Mouse (Mus musculus): ENCODE measurements around the gene D130043K22Rik. TPM values are rescaled to one million over a fixed set of nuclear protein-coding genes. Genes with fewer than 3 reads are reported as not detected.

D130043K22Rik gene
- polyA plus RNA-seq, 1 experiment from 2014 or later = 9.6 TPM

GRCm38 (mm10) chr13:24852570-24852969 is 7.6 kb downstream of the D130043K22Rik start:
- no peak overlapping the region for H3K4me2 ChIP-seq (ENCODE audit: low read length)
- H3K36me3 ChIP-seq (ENCODE audit: control insufficient read depth, insufficient read depth, low read length) = peaks cover 4% of the 10 kb centered on the region; the same call in 1 of the 2 replicates
- H3K27me3 ChIP-seq (replicated peaks; ENCODE audit: control insufficient read depth, insufficient read depth, low read length) = no peaks in the 10 kb centered on the region
- ATAC-seq = no peak
- no peak overlapping the region for H3K9ac ChIP-seq (ENCODE audit: low read depth, low read length)
- no peaks in the 10 kb centered on the region for H3K9me3 ChIP-seq (ENCODE audit: control insufficient read depth, low read length)
- no peak overlapping the region for H3K4me3 ChIP-seq (ENCODE audit: low read length)
- H3K4me1 ChIP-seq (ENCODE audit: control insufficient read depth, insufficient read depth, low read depth, low read length) = no peaks in the 10 kb centered on the region
- 83% methylated on average over 3 of the region's 3 CpGs for WGBS
- H3K27ac ChIP-seq (ENCODE audit: low read depth, low read length) = no peak overlapping the region

DNA sequence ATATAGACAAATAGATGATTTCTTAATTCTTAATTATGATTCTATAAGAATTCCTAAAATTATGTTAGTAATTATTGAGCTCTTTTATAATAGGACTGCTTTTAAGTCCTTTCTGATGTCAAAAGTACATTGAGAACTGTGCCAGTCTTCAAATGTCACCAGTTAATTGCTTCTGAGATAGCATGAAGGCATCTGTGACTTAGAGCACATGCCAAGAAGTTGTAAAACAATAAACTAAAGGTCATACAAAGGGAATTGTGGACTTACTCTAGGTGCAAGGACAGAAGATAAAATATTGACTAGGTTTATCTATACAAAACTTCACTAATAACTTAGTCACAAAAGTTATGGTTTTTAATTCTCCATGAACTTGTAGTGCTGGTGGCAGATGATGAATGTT is 14.2 kb downstream of the D130043K22Rik start:
- Histone ChIP-seq H3K36me3 (ENCODE audit: control insufficient read depth, insufficient read depth, low read length) (peaks cover 6% of the 10 kb centered on the region), H3K4me2 (ENCODE audit: low read length) (no peak overlapping the region), H3K9ac (ENCODE audit: low read depth, low read length) (no peak overlapping the region), H3K27me3 (replicated peaks; ENCODE audit: control insufficient read depth, insufficient read depth, low read length) (no peaks in the 10 kb centered on the region), H3K4me3 (ENCODE audit: low read length) (no peak overlapping the region), H3K4me1 (ENCODE audit: control insufficient read depth, insufficient read depth, low read depth, low read length) (no peaks in the 10 kb centered on the region), H3K9me3 (ENCODE audit: control insufficient read depth, low read length) (no peaks in the 10 kb centered on the region), H3K27ac (ENCODE audit: low read depth, low read length) (no peak overlapping the region)
- ATAC-seq = no peak

DNA sequence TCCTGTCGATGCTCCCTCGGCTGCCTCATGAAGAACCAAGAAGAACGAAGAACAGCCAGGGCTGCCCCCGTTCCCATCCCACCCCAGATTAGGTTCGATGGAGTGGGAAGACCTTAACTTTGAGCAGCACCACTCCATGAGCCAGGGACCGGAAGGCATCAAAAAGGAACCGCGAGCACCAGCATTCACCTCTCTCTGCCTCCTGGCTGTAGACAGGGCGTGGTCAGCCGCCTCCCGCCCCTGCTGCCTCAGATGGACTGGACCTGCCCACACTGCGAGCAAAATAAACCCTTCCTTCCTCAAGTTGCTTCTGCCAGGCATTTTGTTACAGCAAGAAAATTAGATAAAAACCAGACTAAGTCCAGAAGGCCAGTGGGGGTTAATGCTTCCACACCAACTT is 16.1 kb downstream of the D130043K22Rik start:
- Histone ChIP-seq H3K4me2 (ENCODE audit: low read length) (no peak overlapping the region), H3K27me3 (replicated peaks; ENCODE audit: control insufficient read depth, insufficient read depth, low read length) (no peaks in the 10 kb centered on the region), H3K9me3 (ENCODE audit: control insufficient read depth, low read length) (no peaks in the 10 kb centered on the region), H3K9ac (ENCODE audit: low read depth, low read length) (no peak overlapping the region), H3K27ac (ENCODE audit: low read depth, low read length) (no peak overlapping the region), H3K36me3 (ENCODE audit: control insufficient read depth, insufficient read depth, low read length) (peaks cover 6% of the 10 kb centered on the region), H3K4me3 (ENCODE audit: low read length) (no peak overlapping the region), H3K4me1 (ENCODE audit: control insufficient read depth, insufficient read depth, low read depth, low read length) (no peaks in the 10 kb centered on the region)
- no peak for ATAC-seq
- 86% methylated on average over 12 of the region's 12 CpGs for WGBS

DNA sequence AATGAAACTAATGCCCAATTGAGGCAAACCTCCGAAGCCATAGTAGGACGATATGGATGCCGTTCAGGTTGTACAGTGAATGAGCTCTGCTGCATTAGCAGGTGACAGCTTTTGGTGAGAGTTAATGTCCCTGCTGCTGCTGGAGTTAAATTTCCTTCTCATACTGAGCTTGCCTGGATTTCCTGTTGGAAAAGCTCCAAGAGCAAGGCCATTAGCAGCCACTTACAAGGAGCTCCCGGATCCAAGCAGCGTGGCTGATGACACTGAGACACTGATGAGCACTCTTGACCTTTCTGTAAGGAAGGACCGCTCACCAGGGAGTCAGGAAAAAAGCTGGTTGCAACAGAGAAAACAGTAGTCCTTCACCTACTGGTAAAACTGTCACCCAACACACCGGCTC is 17.1 kb downstream of the D130043K22Rik start:
- H3K4me2 ChIP-seq (ENCODE audit: low read length) = no peak overlapping the region
- no peak overlapping the region for H3K4me3 ChIP-seq (ENCODE audit: low read length)
- peaks cover 6% of the 10 kb centered on the region for H3K36me3 ChIP-seq (ENCODE audit: control insufficient read depth, insufficient read depth, low read length)
- 73% methylated on average over 7 of the region's 7 CpGs for WGBS
- H3K9me3 ChIP-seq (ENCODE audit: control insufficient read depth, low read length) = no peaks in the 10 kb centered on the region
- no peaks in the 10 kb centered on the region for H3K4me1 ChIP-seq (ENCODE audit: control insufficient read depth, insufficient read depth, low read depth, low read length)
- no peak for ATAC-seq
- H3K9ac ChIP-seq (ENCODE audit: low read depth, low read length) = no peak overlapping the region
- H3K27ac ChIP-seq (ENCODE audit: low read depth, low read length) = no peak overlapping the region
- H3K27me3 ChIP-seq (replicated peaks; ENCODE audit: control insufficient read depth, insufficient read depth, low read length) = no peaks in the 10 kb centered on the region

GRCm38 (mm10) chr13:24862520-24862919 is 17.6 kb downstream of the D130043K22Rik start:
- Histone ChIP-seq H3K36me3 (ENCODE audit: control insufficient read depth, insufficient read depth, low read length) (peaks cover 2% of the 10 kb centered on the region; the same call in 1 of the 2 replicates), H3K9ac (ENCODE audit: low read depth, low read length) (no peak overlapping the region), H3K9me3 (ENCODE audit: control insufficient read depth, low read length) (no peaks in the 10 kb centered on the region), H3K4me1 (ENCODE audit: control insufficient read depth, insufficient read depth, low read depth, low read length) (no peaks in the 10 kb centered on the region), H3K27me3 (replicated peaks; ENCODE audit: control insufficient read depth, insufficient read depth, low read length) (no peaks in the 10 kb centered on the region), H3K4me2 (ENCODE audit: low read length) (no peak overlapping the region), H3K27ac (ENCODE audit: low read depth, low read length) (no peak overlapping the region), H3K4me3 (ENCODE audit: low read length) (no peak overlapping the region)
- 63% methylated on average over 7 of the region's 7 CpGs for WGBS
- no peak for ATAC-seq

GRCm38 (mm10) chr13:24866430-24867402 is 21.8 kb downstream of the D130043K22Rik start:
- H3K9ac ChIP-seq (ENCODE audit: low read depth, low read length) = no peak overlapping the region
- no peak for ATAC-seq
- 69% methylated on average over 9 of the region's 9 CpGs for WGBS
- H3K4me1 ChIP-seq (ENCODE audit: control insufficient read depth, insufficient read depth, low read depth, low read length) = no peaks in the 10 kb centered on the region
- no peak overlapping the region for H3K4me2 ChIP-seq (ENCODE audit: low read length)
- H3K9me3 ChIP-seq (ENCODE audit: control insufficient read depth, low read length) = no peaks in the 10 kb centered on the region
- no peak overlapping the region for H3K27ac ChIP-seq (ENCODE audit: low read depth, low read length)
- no peaks in the 10 kb centered on the region for H3K36me3 ChIP-seq (ENCODE audit: control insufficient read depth, insufficient read depth, low read length)
- no peaks in the 10 kb centered on the region for H3K27me3 ChIP-seq (replicated peaks; ENCODE audit: control insufficient read depth, insufficient read depth, low read length)
- no peak overlapping the region for H3K4me3 ChIP-seq (ENCODE audit: low read length)

GRCm38 (mm10) chr13:24867789-24868188 is 22.9 kb downstream of the D130043K22Rik start:
- ATAC-seq = no peak
- H3K9ac ChIP-seq (ENCODE audit: low read depth, low read length) = no peak overlapping the region
- WGBS = 94% methylated on average over 10 of the region's 10 CpGs
- no peaks in the 10 kb centered on the region for H3K4me1 ChIP-seq (ENCODE audit: control insufficient read depth, insufficient read depth, low read depth, low read length)
- no peaks in the 10 kb centered on the region for H3K27me3 ChIP-seq (replicated peaks; ENCODE audit: control insufficient read depth, insufficient read depth, low read length)
- no peak overlapping the region for H3K27ac ChIP-seq (ENCODE audit: low read depth, low read length)
- 0 out of 2 replicates have a peak, but pooled peaks cover 2% of the 10 kb centered on the region for H3K36me3 ChIP-seq (ENCODE audit: control insufficient read depth, insufficient read depth, low read length)
- H3K4me3 ChIP-seq (ENCODE audit: low read length) = no peak overlapping the region
- H3K4me2 ChIP-seq (ENCODE audit: low read length) = no peak overlapping the region
- H3K9me3 ChIP-seq (ENCODE audit: control insufficient read depth, low read length) = no peaks in the 10 kb centered on the region

DNA sequence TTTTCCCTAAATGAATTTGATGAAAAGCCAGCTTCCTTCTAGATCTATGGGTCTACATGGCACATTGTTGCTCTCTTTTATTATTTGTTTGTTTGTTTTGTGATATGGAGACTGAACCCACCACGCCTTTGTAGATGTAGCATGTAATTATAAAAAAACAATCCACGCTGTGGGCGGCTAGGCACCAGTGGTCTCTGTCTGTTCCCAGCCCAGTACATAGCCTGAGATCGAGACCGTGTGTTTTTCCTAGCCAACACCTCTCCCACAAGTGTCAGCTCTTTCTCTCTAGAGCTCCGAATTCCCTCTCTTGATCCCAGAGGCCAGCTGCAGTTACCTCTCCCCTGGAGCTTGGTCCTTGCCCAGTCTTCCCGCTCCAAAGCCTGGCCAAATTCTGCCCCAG is 23.3 kb downstream of the D130043K22Rik start:
- WGBS = 91% methylated on average over 7 of the region's 7 CpGs
- H3K4me1 ChIP-seq (ENCODE audit: control insufficient read depth, insufficient read depth, low read depth, low read length) = no peaks in the 10 kb centered on the region
- no peak for ATAC-seq
- no peak overlapping the region for H3K4me2 ChIP-seq (ENCODE audit: low read length)
- no peak overlapping the region for H3K9ac ChIP-seq (ENCODE audit: low read depth, low read length)
- no peak overlapping the region for H3K4me3 ChIP-seq (ENCODE audit: low read length)
- no peaks in the 10 kb centered on the region for H3K9me3 ChIP-seq (ENCODE audit: control insufficient read depth, low read length)
- no peak overlapping the region for H3K27ac ChIP-seq (ENCODE audit: low read depth, low read length)
- H3K36me3 ChIP-seq (ENCODE audit: control insufficient read depth, insufficient read depth, low read length) = 0 out of 2 replicates have a peak, but pooled peaks cover 2% of the 10 kb centered on the region
- no peaks in the 10 kb centered on the region for H3K27me3 ChIP-seq (replicated peaks; ENCODE audit: control insufficient read depth, insufficient read depth, low read length)

DNA sequence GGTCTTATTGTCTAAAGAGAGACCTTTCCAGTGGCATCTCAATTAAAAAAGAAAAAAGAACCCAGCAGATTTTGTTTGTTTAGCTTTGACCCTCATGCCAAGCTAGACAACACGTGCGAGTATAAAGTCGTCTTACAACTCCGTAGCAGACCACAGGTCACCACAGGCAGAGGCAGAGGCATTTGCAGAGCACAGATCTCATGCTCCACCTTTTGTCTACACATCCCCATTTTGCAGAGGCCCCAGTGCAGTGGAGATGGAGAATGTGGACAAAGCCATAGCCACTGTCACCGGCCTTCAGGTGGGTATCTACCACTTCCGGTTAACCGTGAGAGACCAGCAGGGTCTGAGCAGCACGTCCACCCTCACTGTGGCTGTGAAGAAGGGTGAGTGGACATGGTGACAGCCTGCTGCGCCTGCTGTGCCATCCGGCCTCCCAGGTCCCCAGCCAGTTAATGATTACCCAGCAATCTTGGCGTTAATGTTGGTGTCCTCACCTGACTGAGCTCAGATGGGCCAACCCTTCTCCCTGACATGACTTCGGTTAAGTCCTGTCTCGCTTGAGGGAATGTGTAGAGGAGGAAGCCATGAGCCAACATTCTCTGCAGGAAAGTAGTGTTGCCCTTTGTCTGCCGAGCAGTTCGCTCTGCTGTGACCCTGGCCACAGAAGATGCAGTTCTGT is 34.6 kb downstream of the D130043K22Rik start:
- no peak overlapping the region for H3K4me3 ChIP-seq (ENCODE audit: low read length)
- 85% methylated on average over 15 of the region's 15 CpGs for WGBS
- 0 out of 2 replicates have a peak, but pooled peaks cover 4% of the 10 kb centered on the region for H3K9me3 ChIP-seq (ENCODE audit: control insufficient read depth, low read length)
- no peak overlapping the region for H3K4me2 ChIP-seq (ENCODE audit: low read length)
- H3K4me1 ChIP-seq (ENCODE audit: control insufficient read depth, insufficient read depth, low read depth, low read length) = no peaks in the 10 kb centered on the region
- H3K36me3 ChIP-seq (ENCODE audit: control insufficient read depth, insufficient read depth, low read length) = peaks cover 15% of the 10 kb centered on the region
- no peak overlapping the region for H3K9ac ChIP-seq (ENCODE audit: low read depth, low read length)
- ATAC-seq = no peak
- no peaks in the 10 kb centered on the region for H3K27me3 ChIP-seq (replicated peaks; ENCODE audit: control insufficient read depth, insufficient read depth, low read length)
- H3K27ac ChIP-seq (ENCODE audit: low read depth, low read length) = no peak overlapping the region
